Mouse (Mus musculus) heart, embryonic 12.5 days (tissue): ENCODE measurements around the gene Rpl23a. TPM values are rescaled to one million over a fixed set of nuclear protein-coding genes. Genes with fewer than 3 reads are reported as not detected.
"Not testable (repeated sequence)": the region's sequence is repeated elsewhere in the genome, so short reads cannot be mapped to it uniquely, and the experiment has no call there.

Experiments used
- ATAC-seq: fragments of 200-750 bp; cut with Nextera tagmentation; 2 replicates; pipeline ENCODE4 v1.8.0; 2017; ENCODE audit warnings: moderate TSS enrichment, moderate library complexity; ENCODE audit not compliant: insufficient number of reproducible peaks, low FRiP score
- H3K27ac ChIP-seq: fragments of 300-500 bp; sonication (generic); 2 replicates; pipeline ENCODE4 v1.5.1; 2016; ENCODE audit warnings: mild to moderate bottlenecking, moderate library complexity; ENCODE audit not compliant: poor library complexity, severe bottlenecking
- H3K27me3 ChIP-seq: fragments of 300-500 bp; sonication (generic); replicated peaks from 2 replicates; pipeline ENCODE4 v1.6.1; 2016; ENCODE audit warnings: mild to moderate bottlenecking, moderate library complexity
- H3K36me3 ChIP-seq: fragments of 300-500 bp; sonication (generic); 2 replicates; pipeline ENCODE4 v1.6.1; 2016; ENCODE audit warnings: mild to moderate bottlenecking, moderate library complexity
- H3K4me1 ChIP-seq: fragments of 300-500 bp; sonication (generic); replicated peaks from 2 replicates; pipeline ENCODE4 v1.6.1; 2016; ENCODE audit warnings: mild to moderate bottlenecking
- H3K4me2 ChIP-seq: fragments of 300-500 bp; sonication (generic); 2 replicates; pipeline ENCODE4 v1.6.1; 2016; ENCODE audit warnings: mild to moderate bottlenecking, moderate library complexity
- H3K4me3 ChIP-seq: fragments of 300-500 bp; sonication (generic); 2 replicates; pipeline ENCODE4 v1.5.1; 2016; ENCODE audit warnings: mild to moderate bottlenecking
- H3K9ac ChIP-seq: fragments of 300-500 bp; sonication (generic); 2 replicates; pipeline ENCODE4 v1.6.1; 2016; ENCODE audit warnings: mild to moderate bottlenecking, moderate library complexity
- H3K9me3 ChIP-seq: fragments of 300-500 bp; sonication (generic); replicated peaks from 2 replicates; pipeline ENCODE4 v1.6.1; 2016; ENCODE audit warnings: mild to moderate bottlenecking, moderate library complexity
- WGBS: fragments of 180-500 bp; shearing (Covaris S2); methylation state at CpG from one replicate; pipeline ENCODE4 v1.1.7; 2016; 5-methylcytosine and 5-hydroxymethylcytosine counted together
- microRNA-seq: library from miRNA; unstranded; fragments of <30 nt; microRNA quantifications from one replicate; pipeline ENCODE4, GENCODE M21; 2017
- polyA plus RNA-seq: library from polyadenylated mRNA; unstranded; fragments of >200 nt; fragmentation: Nextera tagmentation; extraction: Ambion mirVana; gene quantifications from 2 replicates; pipeline ENCODE4 v1.2.1, GENCODE M21; 2016

The Rpl23a gene
- polyA plus RNA-seq, 1 experiment from 2014 or later = 859 TPM

- H3K4me3 ChIP-seq = no peak overlapping the region
- WGBS = 62% methylated on average over 4 of the region's 4 CpGs
- H3K9me3 ChIP-seq = no peaks in the 10 kb centered on the region
- H3K9ac ChIP-seq = no peak overlapping the region
- peaks cover 56% of the 10 kb centered on the region for H3K4me1 ChIP-seq
- H3K4me2 ChIP-seq = no peak overlapping the region
- no peaks in the 10 kb centered on the region for H3K27me3 ChIP-seq
- no peaks in the 10 kb centered on the region for H3K36me3 ChIP-seq
- peak overlapping the region; percentile 51; the same call in 1 of the 2 replicates for H3K27ac ChIP-seq
- ATAC-seq = 0 out of 2 replicates have a peak, but pooled peaks have one; percentile 40
Observed at GRCm38 (mm10) chr11:78137584-78137983, 45.8 kb downstream of the Rpl23a start.

DNA sequence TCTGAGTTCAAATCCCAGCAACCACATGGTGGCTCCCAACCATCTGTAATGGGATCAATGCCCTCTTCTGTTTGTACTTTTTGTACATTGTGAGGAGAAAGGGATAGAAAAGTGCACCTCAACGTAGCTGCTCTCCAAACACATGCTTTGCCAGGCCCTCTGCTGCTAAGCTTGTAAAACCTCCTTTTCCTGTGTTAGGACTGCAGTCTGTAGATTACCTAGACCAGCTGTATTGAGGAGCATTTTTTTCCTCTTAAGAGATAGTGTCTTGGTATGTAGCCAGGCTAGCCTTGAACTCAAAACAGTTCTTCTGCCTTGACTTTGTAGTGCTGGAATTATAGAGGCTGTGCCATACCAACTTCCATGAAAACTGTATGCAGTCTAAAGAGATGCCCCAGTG, 47.3 kb downstream of the Rpl23a start:
- 53% methylated on average over 1 of the region's 1 CpGs for WGBS
- no peaks in the 10 kb centered on the region for H3K27me3 ChIP-seq
- H3K27ac ChIP-seq = no peak overlapping the region
- no peak overlapping the region for H3K9ac ChIP-seq
- H3K4me2 ChIP-seq = no peak overlapping the region
- peaks cover 50% of the 10 kb centered on the region for H3K4me1 ChIP-seq
- no peaks in the 10 kb centered on the region for H3K9me3 ChIP-seq
- H3K4me3 ChIP-seq = no peak overlapping the region
- no peaks in the 10 kb centered on the region for H3K36me3 ChIP-seq
- ATAC-seq = no peak

GRCm38 (mm10) chr11:78135314-78135713, 48.1 kb downstream of the Rpl23a start:
- not testable (repeated sequence) for H3K9me3 ChIP-seq, H3K4me3 ChIP-seq, H3K27me3 ChIP-seq, H3K36me3 ChIP-seq, H3K9ac ChIP-seq, H3K27ac ChIP-seq, H3K4me2 ChIP-seq, ATAC-seq
- peaks cover 42% of the 10 kb centered on the region for H3K4me1 ChIP-seq
- WGBS = 93% methylated on average over 7 of the region's 7 CpGs

DNA sequence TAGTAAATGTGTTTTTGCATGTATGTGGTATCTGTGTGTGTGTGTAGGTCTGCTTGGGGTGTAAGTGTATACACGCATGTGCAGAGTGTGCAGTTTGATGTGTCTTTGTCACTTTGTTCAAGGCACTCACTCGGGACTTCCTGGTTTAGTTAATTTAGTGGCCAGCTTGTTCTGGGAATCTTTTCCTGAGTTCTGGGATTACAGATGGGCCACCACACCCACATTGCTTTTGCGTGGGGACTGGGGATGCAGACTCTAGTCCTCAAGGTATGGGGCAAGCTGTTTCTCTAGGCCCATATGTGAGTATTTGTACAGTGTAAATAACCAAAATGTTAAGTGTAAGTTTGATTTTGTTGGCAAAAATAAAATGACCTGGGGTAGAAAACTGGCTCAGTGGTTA, 49.0 kb downstream of the Rpl23a start:
- peaks cover 41% of the 10 kb centered on the region for H3K4me1 ChIP-seq
- no peaks in the 10 kb centered on the region for H3K9me3 ChIP-seq
- ATAC-seq = no peak
- H3K4me2 ChIP-seq = no peak overlapping the region
- H3K9ac ChIP-seq = no peak overlapping the region
- no peak overlapping the region for H3K4me3 ChIP-seq
- H3K36me3 ChIP-seq = peaks cover 3% of the 10 kb centered on the region; the same call in 1 of the 2 replicates
- H3K27ac ChIP-seq = no peak overlapping the region
- H3K27me3 ChIP-seq = no peaks in the 10 kb centered on the region
- WGBS = 81% methylated on average over 3 of the region's 3 CpGs

DNA sequence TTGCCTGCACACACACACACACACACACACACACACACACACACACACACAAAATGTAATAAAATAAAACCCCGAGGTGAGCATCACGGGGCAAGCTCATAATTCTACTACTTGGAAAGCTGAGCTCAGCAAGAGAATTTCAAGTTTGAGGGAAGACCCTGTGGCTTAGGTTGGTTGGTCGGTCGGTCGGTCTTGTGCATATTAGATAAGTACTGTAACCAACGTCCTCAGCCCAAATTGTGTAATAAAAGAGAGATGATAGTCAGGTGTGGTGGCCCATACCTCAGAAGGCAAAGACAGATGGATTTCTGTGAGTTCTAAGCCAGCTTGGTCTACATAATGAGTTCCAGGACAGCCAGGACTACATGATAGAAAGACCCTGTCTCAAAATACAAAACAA, 49.5 kb downstream of the Rpl23a start:
- ATAC-seq = no peak
- Histone ChIP-seq H3K4me1 (peaks cover 45% of the 10 kb centered on the region), H3K4me2 (no peak overlapping the region), H3K36me3 (peaks cover 3% of the 10 kb centered on the region; the same call in 1 of the 2 replicates), H3K9ac (no peak overlapping the region), H3K27me3 (no peaks in the 10 kb centered on the region), H3K9me3 (no peaks in the 10 kb centered on the region), H3K4me3 (no peak overlapping the region), H3K27ac (no peak overlapping the region)
- 86% methylated on average over 6 of the region's 6 CpGs for WGBS

Small RNAs within 50 kb of the gene (microRNA-seq; reads per million reads assigned to microRNA genes)
- not detected for gene Mir7653

Other genes with a start within 250 kb of the Rpl23a start
- 17.0 and 17.7 TPM in 2 replicates for gene Phf12, start 200.8 kb downstream of the Rpl23a start, polyA plus RNA-seq
- 15.3 and 15.8 TPM in 2 replicates for gene Dhrs13, start 151.3 kb downstream of the Rpl23a start, polyA plus RNA-seq
- 71.7 and 73.4 TPM in 2 replicates for gene Flot2, start 145.7 kb downstream of the Rpl23a start, polyA plus RNA-seq
- 22.6 and 23.7 TPM in 2 replicates for gene Eral1, start 103.2 kb downstream of the Rpl23a start, polyA plus RNA-seq
- gene Fam222b, start 88.9 kb downstream of the Rpl23a start, polyA plus RNA-seq = 22.6 and 23.3 TPM in 2 replicates
- 51.8 and 52.5 TPM in 2 replicates for gene Traf4, start 18.0 kb downstream of the Rpl23a start, polyA plus RNA-seq
- 12.1 and 16.5 TPM in 2 replicates for gene Nek8, start 6.9 kb downstream of the Rpl23a start, polyA plus RNA-seq
- gene Tlcd1, start 6.9 kb downstream of the Rpl23a start, polyA plus RNA-seq = 11.7 and 14.2 TPM in 2 replicates
- gene Rab34, start 4.8 kb upstream of the Rpl23a start, polyA plus RNA-seq = 53.3 and 54.6 TPM in 2 replicates
- gene Proca1, start 9.8 kb upstream of the Rpl23a start, polyA plus RNA-seq = 3.1 and 3.2 TPM in 2 replicates
- 47.5 and 50.1 TPM in 2 replicates for gene Sdf2, start 62.2 kb upstream of the Rpl23a start, polyA plus RNA-seq
- gene Supt6, start 62.4 kb upstream of the Rpl23a start, polyA plus RNA-seq = 26.1 and 28.5 TPM in 2 replicates
- 83.1 and 91.0 TPM in 2 replicates for gene 2610507B11Rik, start 78.2 kb upstream of the Rpl23a start, polyA plus RNA-seq
- 0.54 TPM in 1 of 2 replicates, not detected in the other for gene BC030499, start 107.3 kb upstream of the Rpl23a start, polyA plus RNA-seq
- gene Spag5, start 117.9 kb upstream of the Rpl23a start, polyA plus RNA-seq = 27.2 and 34.0 TPM in 2 replicates
- 10.0 and 12.6 TPM in 2 replicates for gene Aldoc, start 139.4 kb upstream of the Rpl23a start, polyA plus RNA-seq
- 71.4 and 75.6 TPM in 2 replicates for gene Pigs, start 144.8 kb upstream of the Rpl23a start, polyA plus RNA-seq
- 45.6 and 47.7 TPM in 2 replicates for gene Unc119, start 159.9 kb upstream of the Rpl23a start, polyA plus RNA-seq
- gene Foxn1, start 203.0 kb upstream of the Rpl23a start, polyA plus RNA-seq = not detected in 2 replicates
- not detected in 2 replicates for gene Slc13a2, start 238.6 kb upstream of the Rpl23a start, polyA plus RNA-seq